Mouse (Mus musculus): Measurements from ENCODE around the gene Ccdc89. TPM values are rescaled to one million over a fixed set of nuclear protein-coding genes. Genes with fewer than 3 reads are reported as not detected.
A peak's percentile ranks its signal among the peaks of the same experiment; 100 is the strongest.

The Ccdc89 gene
- under 1 TPM; 0.39 to 0.69 TPM for total RNA-seq (2021)
- long read RNA-seq, experiment 1, partial matches to known transcripts, result 0 of 1 reads
- long read RNA-seq, experiment 1, other reads (novel, unspliced or antisense), result 0 of 1 reads
- long read RNA-seq, experiment 2, partial matches to known transcripts, result 0 of 1 reads
- long read RNA-seq, experiment 2, other reads (novel, unspliced or antisense), result 0 of 1 reads

GRCm38 (mm10) chr7:90426020-90427001, at the start of gene Ccdc89:
TSS of gene Ccdc89 (plus strand) at chr7:90426577.
- peak within 1 kb of the TSS; percentile 59 for H3K27ac ChIP-seq
- peak within 1 kb of the TSS; percentile 53 for H3K4me3 ChIP-seq
- peak; percentile 75 to 89 for DNase-seq (ENCODE audit: low spot score in 2 of 2)
- no peak for TF ChIP-seq CTCF (conservative IDR thresholded peaks at IDR 0.05)

GRCm38 (mm10) chr7:90384411-90384810, 42.0 kb upstream of the Ccdc89 start:
- Histone ChIP-seq H3K27ac (no peak overlapping the region), H3K4me3 (no peak overlapping the region)
- no peak for DNase-seq (ENCODE audit: low spot score in 2 of 2)
- no peak for TF ChIP-seq CTCF (conservative IDR thresholded peaks at IDR 0.05)

GRCm38 (mm10) chr7:90386885-90387459, 39.4 kb upstream of the Ccdc89 start:
- no peak for TF ChIP-seq CTCF (conservative IDR thresholded peaks at IDR 0.05)
- DNase-seq (ENCODE audit: low spot score in 2 of 2), result peak; percentile 53 to 63
- Histone ChIP-seq H3K4me3 (peak overlapping the region; percentile 57), H3K27ac (peak overlapping the region; percentile 79)

GRCm38 (mm10) chr7:90389765-90390164, 36.6 kb upstream of the Ccdc89 start:
- no peak for TF ChIP-seq CTCF (conservative IDR thresholded peaks at IDR 0.05)
- DNase-seq (ENCODE audit: low spot score in 2 of 2), result no peak
- Histone ChIP-seq H3K4me3 (no peak overlapping the region), H3K27ac (no peak overlapping the region)

GRCm38 (mm10) chr7:90395073-90395472, 31.3 kb upstream of the Ccdc89 start:
- no peak overlapping the region for H3K27ac ChIP-seq
- TF ChIP-seq CTCF (conservative IDR thresholded peaks at IDR 0.05), result no peak
- DNase-seq (ENCODE audit: low spot score in 2 of 2), result no peak
- H3K4me3 ChIP-seq, result no peak overlapping the region

- no peak for TF ChIP-seq CTCF (conservative IDR thresholded peaks at IDR 0.05)
- H3K27ac ChIP-seq, result no peak overlapping the region
- no peak overlapping the region for H3K4me3 ChIP-seq
- no peak for DNase-seq (ENCODE audit: low spot score in 2 of 2)
Observed at GRCm38 (mm10) chr7:90395928-90396327, 30.4 kb upstream of the Ccdc89 start.

- H3K4me3 ChIP-seq, result no peak overlapping the region
- DNase-seq (ENCODE audit: low spot score in 2 of 2), result peak; percentile 33 to 71
- peak; percentile 94 for TF ChIP-seq CTCF (conservative IDR thresholded peaks at IDR 0.05)
- H3K27ac ChIP-seq, result no peak overlapping the region
Observed at GRCm38 (mm10) chr7:90409934-90410333, 16.4 kb upstream of the Ccdc89 start.

GRCm38 (mm10) chr7:90427006-90427405, 629 bp downstream of the Ccdc89 start:
- Histone ChIP-seq H3K27ac (peak overlapping the region; percentile 32; the same call in 1 of the 2 replicates), H3K4me3 (peak overlapping the region; percentile 53)
- no peak for TF ChIP-seq CTCF (conservative IDR thresholded peaks at IDR 0.05)
- no peak for DNase-seq (ENCODE audit: low spot score in 2 of 2)

- no peak overlapping the region for H3K27ac ChIP-seq
- no peak for DNase-seq (ENCODE audit: low spot score in 2 of 2)
- H3K4me3 ChIP-seq, result no peak overlapping the region
- no peak for TF ChIP-seq CTCF (conservative IDR thresholded peaks at IDR 0.05)
Observed at GRCm38 (mm10) chr7:90432221-90432620, 5.8 kb downstream of the Ccdc89 start.

- Histone ChIP-seq H3K4me3 (no peak overlapping the region), H3K27ac (no peak overlapping the region)
- TF ChIP-seq CTCF (conservative IDR thresholded peaks at IDR 0.05), result no peak
Observed at GRCm38 (mm10) chr7:90440044-90440443, 13.7 kb downstream of the Ccdc89 start.

GRCm38 (mm10) chr7:90442070-90442469, 15.7 kb downstream of the Ccdc89 start:
- no peak for DNase-seq (ENCODE audit: low spot score in 2 of 2)
- no peak for TF ChIP-seq CTCF (conservative IDR thresholded peaks at IDR 0.05)
- H3K4me3 ChIP-seq, result peak overlapping the region; percentile 70
- peak overlapping the region; percentile 98 for H3K27ac ChIP-seq

More at GRCm38 (mm10) chr7:90440044-90440443, 13.7 kb downstream of the Ccdc89 start:
- no peak for DNase-seq (ENCODE audit: low spot score in 2 of 2)

- no peak for TF ChIP-seq CTCF (conservative IDR thresholded peaks at IDR 0.05)
- peak within 1 kb of the TSS; percentile 70 for H3K4me3 ChIP-seq
- H3K27ac ChIP-seq, result peak within 1 kb of the TSS; percentile 98
- peak; percentile 96 for DNase-seq (ENCODE audit: low spot score in 2 of 2)
Observed at GRCm38 (mm10) chr7:90442518-90443080, 16.2 kb downstream of the Ccdc89 start, which contains the start of gene Crebzf. TSS of gene Crebzf (plus strand) at chr7:90442729.

Data from layer of hippocampus, adult 2 months (tissue).